Mouse (Mus musculus) myocyte (in vitro differentiated cells): Measurements from ENCODE around the gene Ifnar2. TPM values are rescaled to one million over a fixed set of nuclear protein-coding genes. Genes with fewer than 3 reads are reported as not detected.

Source experiments
- H3K27me3 ChIP-seq: one replicate; pipeline ENCODE4 v1.6.1; 2011; ENCODE audit not compliant: control insufficient read depth, insufficient read depth, insufficient read length
- H3K36me3 ChIP-seq: one replicate; pipeline ENCODE4 v1.6.1; 2011; ENCODE audit not compliant: control insufficient read depth, insufficient read depth
- H3K4me2 ChIP-seq: one replicate; pipeline ENCODE4 v1.6.1; 2011; ENCODE audit warnings: low read depth, control low read depth
- H3K4me3 ChIP-seq: one replicate; pipeline ENCODE4 v1.5.1; 2011; ENCODE audit warnings: mild to moderate bottlenecking, control low read depth, moderate library complexity
- H3K79me2 ChIP-seq: one replicate; pipeline ENCODE4 v1.6.1; 2011; ENCODE audit not compliant: control insufficient read depth, insufficient read depth
- H3ac ChIP-seq: one replicate; pipeline ENCODE4 v1.6.1; 2011; ENCODE audit not compliant: control insufficient read depth, insufficient read length
- CEBPB ChIP-seq: IDR thresholded peaks from 2 replicates; pipeline ENCODE4 v1.6.1; 2011; ENCODE audit warnings: mild to moderate bottlenecking, moderate library complexity; ENCODE audit not compliant: poor library complexity, insufficient read depth, severe bottlenecking
- E2F4 ChIP-seq: IDR thresholded peaks from one replicate; pipeline ENCODE4 v1.6.1; 2011; ENCODE audit warnings: mild to moderate bottlenecking, control low read depth, moderate library complexity; ENCODE audit not compliant: insufficient read depth
- MAX ChIP-seq: IDR thresholded peaks from one replicate; pipeline ENCODE4 v1.6.1; 2011; ENCODE audit warnings: low read depth, mild to moderate bottlenecking, control low read depth
- MYOD1 ChIP-seq, 3 experiments: IDR thresholded peaks; one replicate each; pipeline ENCODE4 v1.6.1; 2011; ENCODE audit warnings: control low read depth in 2 of 3, low read depth in 2 of 3, mild to moderate bottlenecking in 2 of 3, moderate library complexity in 1 of 3; ENCODE audit not compliant: insufficient read length in 2 of 3, control insufficient read depth in 1 of 3
- MYOG ChIP-seq, 3 experiments: IDR thresholded peaks; one replicate each; pipeline ENCODE4 v1.6.1; 2011; ENCODE audit warnings: control low read depth in 2 of 3, low read depth in 2 of 3, mild to moderate bottlenecking in 2 of 3; ENCODE audit not compliant: insufficient read length in 2 of 3, control insufficient read depth in 1 of 3, insufficient read depth in 1 of 3
- POLR2A ChIP-seq: IDR thresholded peaks from one replicate; pipeline ENCODE4 v1.6.1; 2011; ENCODE audit warnings: low read depth, mild to moderate bottlenecking, control low read depth, moderate library complexity; ENCODE audit not compliant: insufficient read length
- POLR2AphosphoS2 ChIP-seq: IDR thresholded peaks from one replicate; pipeline ENCODE4 v1.6.1; 2011; ENCODE audit warnings: low read depth, control low read depth; ENCODE audit not compliant: insufficient read length
- REST ChIP-seq: IDR thresholded peaks from one replicate; pipeline ENCODE4 v1.6.1; 2011; ENCODE audit warnings: mild to moderate bottlenecking, control low read depth, moderate library complexity; ENCODE audit not compliant: insufficient read depth, insufficient read length
- SRF ChIP-seq: IDR thresholded peaks from one replicate; pipeline ENCODE4 v1.6.1; 2011; ENCODE audit warnings: low read depth; ENCODE audit not compliant: control insufficient read depth, insufficient read length
- TCF12 ChIP-seq: IDR thresholded peaks from one replicate; pipeline ENCODE4 v1.6.1; 2011; ENCODE audit warnings: mild to moderate bottlenecking, control low read depth; ENCODE audit not compliant: poor library complexity, insufficient read depth, severe bottlenecking
- TCF3 ChIP-seq: IDR thresholded peaks from one replicate; pipeline ENCODE4 v1.6.1; 2011; ENCODE audit warnings: low read depth, control low read depth; ENCODE audit not compliant: insufficient read length
- USF1 ChIP-seq: IDR thresholded peaks from one replicate; pipeline ENCODE4 v1.6.1; 2011; ENCODE audit warnings: low read depth, mild to moderate bottlenecking, control low read depth, moderate library complexity
- polyA plus RNA-seq: library from polyadenylated mRNA; unstranded; fragments of >200 nt; fragmentation: generic; extraction: Trizol; gene quantifications from one replicate; pipeline ENCODE4 v1.2.1, GENCODE M21; 2012; ENCODE audit warnings: missing spikeins

Gene Ifnar2
- polyA plus RNA-seq, 1 experiment: 47.0 TPM

- Histone ChIP-seq H3K79me2 (no peaks in the 10 kb centered on the region), H3K36me3 (no peaks in the 10 kb centered on the region), H3K4me2 (no peak overlapping the region)
Measured at GRCm38 (mm10) chr16:91367066-91367465, 5.5 kb upstream of the Ifnar2 start.

GRCm38 (mm10) chr16:91373473-91374252, 1.1 kb downstream of the Ifnar2 start:
- peak overlapping the region; percentile 87 for H3ac ChIP-seq
- peak overlapping the region; percentile 89 for H3K4me3 ChIP-seq
- H3K4me2 ChIP-seq: peak overlapping the region; percentile 78
- H3K79me2 ChIP-seq: peaks cover 23% of the 10 kb centered on the region
- TF ChIP-seq CEBPB: no peak
- no peak for TF ChIP-seq TCF12
- TF ChIP-seq E2F4: no peak
- no peak for TF ChIP-seq POLR2AphosphoS2
- no peak for TF ChIP-seq MYOG (IDR thresholded peaks at IDR 0.05; ENCODE audit: control insufficient read depth in 1 of 3, insufficient read depth in 1 of 3, insufficient read length in 2 of 3, low read depth in 2 of 3)
- no peak for TF ChIP-seq TCF3
- TF ChIP-seq USF1: no peak
- no peak for TF ChIP-seq POLR2A
- no peak for TF ChIP-seq SRF
- no peak for TF ChIP-seq REST
- TF ChIP-seq MAX: no peak
- TF ChIP-seq MYOD1 (IDR thresholded peaks at IDR 0.05; ENCODE audit: control insufficient read depth in 1 of 3, insufficient read length in 2 of 3, low read depth in 2 of 3): no peak
- H3K36me3 ChIP-seq: no peaks in the 10 kb centered on the region
- H3K27me3 ChIP-seq: no peaks in the 10 kb centered on the region

More at GRCm38 (mm10) chr16:91367066-91367465, 5.5 kb upstream of the Ifnar2 start:
- TF ChIP-seq CEBPB (no peak), REST (no peak), MAX (no peak), TCF3 (no peak), POLR2AphosphoS2 (no peak), MYOG (IDR thresholded peaks at IDR 0.05; ENCODE audit: control insufficient read depth in 1 of 3, insufficient read depth in 1 of 3, insufficient read length in 2 of 3, low read depth in 2 of 3) (no peak), TCF12 (no peak), E2F4 (no peak), USF1 (no peak), POLR2A (no peak), MYOD1 (IDR thresholded peaks at IDR 0.05; ENCODE audit: control insufficient read depth in 1 of 3, insufficient read length in 2 of 3, low read depth in 2 of 3) (no peak), SRF (no peak)
- no peak overlapping the region for H3K4me3 ChIP-seq
- no peaks in the 10 kb centered on the region for H3K27me3 ChIP-seq
- H3ac ChIP-seq: no peak overlapping the region

GRCm38 (mm10) chr16:91374253-91374634, 1.7 kb downstream of the Ifnar2 start:
- no peaks in the 10 kb centered on the region for H3K27me3 ChIP-seq
- H3K79me2 ChIP-seq: peaks cover 23% of the 10 kb centered on the region
- H3K4me2 ChIP-seq: no peak overlapping the region
- no peak for TF ChIP-seq TCF3
- TF ChIP-seq POLR2A: no peak
- no peak for TF ChIP-seq USF1
- TF ChIP-seq MAX: no peak
- no peak for TF ChIP-seq CEBPB
- TF ChIP-seq SRF: no peak
- TF ChIP-seq POLR2AphosphoS2: no peak
- H3ac ChIP-seq: no peak overlapping the region
- peak overlapping the region; percentile 89 for H3K4me3 ChIP-seq
- H3K36me3 ChIP-seq: no peaks in the 10 kb centered on the region

GRCm38 (mm10) chr16:91376701-91377100, 4.1 kb downstream of the Ifnar2 start:
- Histone ChIP-seq H3K4me3 (no peak overlapping the region), H3K79me2 (peaks cover 23% of the 10 kb centered on the region), H3K36me3 (no peaks in the 10 kb centered on the region), H3ac (no peak overlapping the region), H3K27me3 (no peaks in the 10 kb centered on the region), H3K4me2 (no peak overlapping the region)
- TF ChIP-seq SRF (no peak), USF1 (no peak), POLR2A (no peak), MYOD1 (IDR thresholded peaks at IDR 0.05; ENCODE audit: control insufficient read depth in 1 of 3, insufficient read length in 2 of 3, low read depth in 2 of 3) (no peak), TCF3 (no peak), REST (no peak), CEBPB (no peak), TCF12 (no peak)

GRCm38 (mm10) chr16:91378431-91378986, 5.9 kb downstream of the Ifnar2 start:
- Histone ChIP-seq H3ac (no peak overlapping the region), H3K79me2 (peaks cover 18% of the 10 kb centered on the region), H3K27me3 (no peaks in the 10 kb centered on the region), H3K4me2 (no peak overlapping the region), H3K36me3 (no peaks in the 10 kb centered on the region), H3K4me3 (no peak overlapping the region)
- no peak for TF ChIP-seq MYOD1 (IDR thresholded peaks at IDR 0.05; ENCODE audit: control insufficient read depth in 1 of 3, insufficient read length in 2 of 3, low read depth in 2 of 3)
- TF ChIP-seq TCF12: no peak
- TF ChIP-seq USF1: no peak
- no peak for TF ChIP-seq MAX
- no peak for TF ChIP-seq POLR2A
- TF ChIP-seq POLR2AphosphoS2: no peak
- no peak for TF ChIP-seq SRF
- no peak for TF ChIP-seq CEBPB
- TF ChIP-seq TCF3: no peak
- TF ChIP-seq REST: no peak
- no peak for TF ChIP-seq E2F4
- TF ChIP-seq MYOG (IDR thresholded peaks at IDR 0.05; ENCODE audit: control insufficient read depth in 1 of 3, insufficient read depth in 1 of 3, insufficient read length in 2 of 3, low read depth in 2 of 3): no peak
